In genomic region chr2:167941320-167941719, GRCm38 (mm10) we compare ENCODE assay signal across 9 mouse cellular contexts. TPM values are rescaled to one million over a fixed set of nuclear protein-coding genes. Genes with fewer than 3 reads are reported as not detected.
DNase-seq lines count a peak whose midpoint lies in the region; ATAC-seq lines count a peak whose summit lies in the region.
"Had no signal": no experiment of that assay in that cellular context is flagged by ENCODE, and none has a peak within 500 bp of the region (broad histone marks: within the 10 kb centered on the region; RNA-seq: fewer than 3 reads in every experiment).

No protein-coding gene starts in this region.

- no peaks in the 10 kb centered on the region for H3K9me3 ChIP-seq in heart, embryonic 10.5 days
- H3K9me3 ChIP-seq in lung, embryonic 16.5 days (ENCODE audit: control insufficient read depth, low read length) = no peaks in the 10 kb centered on the region
- H3K9me3 ChIP-seq in hindbrain, embryonic 13.5 days = no peaks in the 10 kb centered on the region
- no peaks in the 10 kb centered on the region for H3K9me3 ChIP-seq in neural tube, embryonic 14.5 days (ENCODE audit: control insufficient read depth, low read length)
- H3K9me3 ChIP-seq: limb, embryonic 13.5 days had no signal

- H3K27me3 ChIP-seq in heart, embryonic 10.5 days (ENCODE audit: insufficient read depth, poor library complexity, severe bottlenecking) = no peaks in the 10 kb centered on the region
- no peaks in the 10 kb centered on the region for H3K27me3 ChIP-seq in lung, embryonic 16.5 days (ENCODE audit: control insufficient read depth, insufficient read depth, low read depth, low read length)
- no peaks in the 10 kb centered on the region for H3K27me3 ChIP-seq in hindbrain, embryonic 13.5 days
- H3K27me3 ChIP-seq in neural tube, embryonic 14.5 days (ENCODE audit: control insufficient read depth, insufficient read depth, low read length) = no peaks in the 10 kb centered on the region
- H3K27me3 ChIP-seq: limb, embryonic 13.5 days had no signal

- 0 out of 2 replicates have a peak overlapping the region, but pooled peaks have one; percentile 42 for H3K4me2 ChIP-seq in lung, embryonic 16.5 days (ENCODE audit: low read depth, low read length)
- H3K4me2 ChIP-seq in hindbrain, embryonic 13.5 days = no peak overlapping the region
- H3K4me2 ChIP-seq in neural tube, embryonic 14.5 days (ENCODE audit: low read depth, low read length) = no peak overlapping the region
- H3K4me2 ChIP-seq: limb, embryonic 13.5 days had no signal

- H3K36me3 ChIP-seq in heart, embryonic 10.5 days = no peaks in the 10 kb centered on the region
- H3K36me3 ChIP-seq in lung, embryonic 16.5 days (ENCODE audit: control insufficient read depth, insufficient read depth, low read length) = no peaks in the 10 kb centered on the region
- no peaks in the 10 kb centered on the region for H3K36me3 ChIP-seq in hindbrain, embryonic 13.5 days
- no peaks in the 10 kb centered on the region for H3K36me3 ChIP-seq in neural tube, embryonic 14.5 days (ENCODE audit: control insufficient read depth, insufficient read depth, low read length)
- H3K36me3 ChIP-seq: limb, embryonic 13.5 days had no signal

- ATAC-seq in lung, embryonic 16.5 days (ENCODE audit: low read depth) = no peak
- ATAC-seq in hindbrain, embryonic 13.5 days (ENCODE audit: low FRiP score) = no peak
- no peak for ATAC-seq in neural tube, embryonic 14.5 days (ENCODE audit: low read depth)

- DNase-seq in heart, embryonic 10.5 days (ENCODE audit: low spot score) = no peak
- no peak for DNase-seq in heart, postnatal 25 days (ENCODE audit: low spot score)
- DNase-seq in lung, adult 18-20 months = no peak
- no peak for DNase-seq in layer of hippocampus, adult 18-20 months (ENCODE audit: low spot score in 2 of 2)
- DNase-seq in spleen, adult 12 weeks (ENCODE audit: low spot score) = no peak

- peak overlapping the region; percentile 12; the same call in 1 of the 2 replicates for H3K9ac ChIP-seq in lung, embryonic 16.5 days (ENCODE audit: low read length)
- H3K9ac ChIP-seq in hindbrain, embryonic 13.5 days = 0 out of 2 replicates have a peak overlapping the region, but pooled peaks have one; percentile 35
- peak overlapping the region; percentile 16; the same call in 1 of the 2 replicates for H3K9ac ChIP-seq in neural tube, embryonic 14.5 days (replicated peaks; ENCODE audit: low read depth, low read length)
- H3K9ac ChIP-seq: limb, embryonic 13.5 days had no signal

- peaks cover 88% of the 10 kb centered on the region for H3K4me1 ChIP-seq in heart, embryonic 10.5 days
- H3K4me1 ChIP-seq in lung, embryonic 16.5 days (replicated peaks; ENCODE audit: control insufficient read depth, insufficient read depth, low read length) = peaks cover 50% of the 10 kb centered on the region
- H3K4me1 ChIP-seq in hindbrain, embryonic 13.5 days (replicated peaks) = peaks cover 94% of the 10 kb centered on the region
- peaks cover 52% of the 10 kb centered on the region for H3K4me1 ChIP-seq in neural tube, embryonic 14.5 days (ENCODE audit: control insufficient read depth, insufficient read depth, low read length)

- no peak overlapping the region for H3K4me3 ChIP-seq in heart, embryonic 10.5 days
- H3K4me3 ChIP-seq in lung, embryonic 16.5 days (ENCODE audit: low read length) = no peak overlapping the region
- H3K4me3 ChIP-seq in hindbrain, embryonic 13.5 days = no peak overlapping the region
- no peak overlapping the region for H3K4me3 ChIP-seq in neural tube, embryonic 14.5 days (ENCODE audit: low read depth, low read length)
- H3K4me3 ChIP-seq: limb, embryonic 13.5 days had no signal

- 64% methylated on average over 4 of the region's 4 CpGs for WGBS in heart, embryonic 10.5 days
- 71% methylated on average over 4 of the region's 4 CpGs for WGBS in lung, embryonic 16.5 days
- 52% methylated on average over 4 of the region's 4 CpGs for WGBS in hindbrain, embryonic 13.5 days
- WGBS in neural tube, embryonic 14.5 days = 44% methylated on average over 4 of the region's 4 CpGs

- intact Hi-C loops in heart, postnatal 25 days (cut with DNase I) = no loop called here

- H3K27ac ChIP-seq in heart, embryonic 10.5 days = peak overlapping the region; percentile 42; the same call in 1 of the 2 replicates
- H3K27ac ChIP-seq in lung, embryonic 16.5 days (ENCODE audit: low read length) = peak overlapping the region; percentile 94
- peak overlapping the region; percentile 83 for H3K27ac ChIP-seq in hindbrain, embryonic 13.5 days
- no peak overlapping the region for H3K27ac ChIP-seq in neural tube, embryonic 14.5 days (ENCODE audit: low read depth, low read length)

RNA-seq across cellular contexts. Expression of gene Ptpn1, which starts 9.5 kb away (rescaled TPM):
- polyA plus RNA-seq in heart, embryonic 10.5 days (2016; fragmentation: Nextera tagmentation; extraction: Ambion mirVana) = 45.3 and 58.3 TPM in 2 replicates
- 10 to 100 TPM; 21.9 to 23.4 TPM for total RNA-seq in heart, postnatal 25 days (2021)
- polyA plus RNA-seq in lung, embryonic 16.5 days (2015; fragmentation: Nextera tagmentation; extraction: Ambion mirVana) = 56.3 and 73.3 TPM in 2 replicates
- polyA plus RNA-seq in hindbrain, embryonic 13.5 days (2015; fragmentation: Nextera tagmentation; extraction: Ambion mirVana) = 96.3 and 98.0 TPM in 2 replicates
- 57.9 and 77.8 TPM in 2 replicates for polyA plus RNA-seq in neural tube, embryonic 14.5 days (2014; fragmentation: Nextera tagmentation; extraction: Ambion mirVana)
- total RNA-seq in layer of hippocampus, adult 18-20 months (2021) = 10 to 100 TPM; 64.8 to 68.8 TPM
